In genomic region chr12:99172170-99172569, GRCm38 (mm10) we compare ENCODE assay signal across 16 mouse cellular contexts.
A peak's percentile ranks its signal among the peaks of the same experiment; 100 is the strongest.
DNase-seq lines count a peak whose midpoint lies in the region; ATAC-seq and TF ChIP-seq lines count a peak whose summit lies in the region.
"Had no signal": no experiment of that assay in that cellular context is flagged by ENCODE, and none has a peak within 500 bp of the region (broad histone marks: within the 10 kb centered on the region; RNA-seq: fewer than 3 reads in every experiment).

No protein-coding gene starts in this region.

- H3K4me1 ChIP-seq in thymus, adult 2 months (replicated peaks; ENCODE audit: control insufficient read depth, insufficient read depth, low read length), result peaks cover 5% of the 10 kb centered on the region
- no peaks in the 10 kb centered on the region for H3K4me1 ChIP-seq in stomach, postnatal 0 days (replicated peaks; ENCODE audit: control insufficient read depth, insufficient read depth)
- H3K4me1 ChIP-seq in forebrain, postnatal 0 days (ENCODE audit: insufficient read depth), result no peaks in the 10 kb centered on the region
- peaks cover 17% of the 10 kb centered on the region for H3K4me1 ChIP-seq in forebrain, embryonic 12.5 days

- TF ChIP-seq CTCF in layer of hippocampus, adult 2 months (conservative IDR thresholded peaks at IDR 0.05), result peak; percentile 43
- no peak for TF ChIP-seq CTCF in thymus, adult 2 months (IDR thresholded peaks at IDR 0.05; ENCODE audit: borderline replicate concordance, control insufficient read depth, extremely low read depth, insufficient read depth, low read length, poor library complexity)
- peak; percentile 29 for TF ChIP-seq CTCF in stomach, postnatal 0 days (IDR thresholded peaks at IDR 0.05; ENCODE audit: low read depth)
- no peak; the same call in 1 of the 2 replicates for TF ChIP-seq CTCF in forebrain, postnatal 0 days (IDR thresholded peaks at IDR 0.05; ENCODE audit: low read depth)

- no peaks in the 10 kb centered on the region for H3K9me3 ChIP-seq in stomach, postnatal 0 days (ENCODE audit: control insufficient read depth, low read length)
- H3K9me3 ChIP-seq in forebrain, postnatal 0 days (ENCODE audit: low read length), result no peaks in the 10 kb centered on the region
- 0 out of 2 replicates have a peak, but pooled peaks cover 3% of the 10 kb centered on the region for H3K9me3 ChIP-seq in forebrain, embryonic 12.5 days
- H3K9me3 ChIP-seq: midbrain, embryonic 15.5 days had no signal

- H3K36me3 ChIP-seq in thymus, adult 2 months (ENCODE audit: control insufficient read depth, insufficient read depth, low read length), result no peaks in the 10 kb centered on the region
- H3K36me3 ChIP-seq in stomach, postnatal 0 days (ENCODE audit: control insufficient read depth, insufficient read depth, low read length), result no peaks in the 10 kb centered on the region
- H3K36me3 ChIP-seq in forebrain, postnatal 0 days (ENCODE audit: insufficient read depth), result no peaks in the 10 kb centered on the region
- H3K36me3 ChIP-seq in forebrain, embryonic 12.5 days (replicated peaks), result no peaks in the 10 kb centered on the region
- H3K36me3 ChIP-seq: heart, embryonic 13.5 days; midbrain, embryonic 15.5 days had no signal

- TF ChIP-seq EP300 in stomach, postnatal 0 days (optimal IDR thresholded peaks at IDR 0.05), result no peak

- no peak overlapping the region for H3K4me3 ChIP-seq in layer of hippocampus, adult 2 months
- no peak overlapping the region for H3K4me3 ChIP-seq in thymus, adult 2 months (ENCODE audit: control insufficient read depth, insufficient read depth, low read length)
- no peak overlapping the region for H3K4me3 ChIP-seq in stomach, postnatal 0 days (ENCODE audit: low read depth, low read length)
- H3K4me3 ChIP-seq in forebrain, postnatal 0 days (ENCODE audit: low read depth, low read length), result no peak overlapping the region
- H3K4me3 ChIP-seq in forebrain, embryonic 12.5 days (replicated peaks), result no peak overlapping the region
- H3K4me3 ChIP-seq: heart, embryonic 13.5 days; midbrain, embryonic 15.5 days had no signal

- H3K27ac ChIP-seq in layer of hippocampus, adult 2 months, result no peak overlapping the region
- H3K27ac ChIP-seq in thymus, adult 2 months (ENCODE audit: control insufficient read depth, insufficient read depth, low read length), result no peak overlapping the region
- H3K27ac ChIP-seq in stomach, postnatal 0 days (replicated peaks), result no peak overlapping the region
- H3K27ac ChIP-seq in forebrain, postnatal 0 days (ENCODE audit: low read depth, low read length), result no peak overlapping the region
- H3K27ac ChIP-seq in forebrain, embryonic 12.5 days, result no peak overlapping the region
- H3K27ac ChIP-seq: heart, embryonic 13.5 days; midbrain, embryonic 15.5 days had no signal

- no peak overlapping the region for H3K9ac ChIP-seq in stomach, postnatal 0 days (ENCODE audit: low read length)
- H3K9ac ChIP-seq in forebrain, postnatal 0 days, result no peak overlapping the region
- H3K9ac ChIP-seq in forebrain, embryonic 12.5 days, result no peak overlapping the region
- H3K9ac ChIP-seq: heart, embryonic 13.5 days; midbrain, embryonic 15.5 days had no signal

- TF ChIP-seq POLR2A in thymus, adult 2 months (IDR thresholded peaks at IDR 0.05; ENCODE audit: control insufficient read depth, extremely low read depth, insufficient read depth, low read length, poor library complexity), result no peak

- no peak overlapping the region for H3K4me2 ChIP-seq in stomach, postnatal 0 days (replicated peaks; ENCODE audit: low read depth)
- no peak overlapping the region for H3K4me2 ChIP-seq in forebrain, postnatal 0 days (ENCODE audit: low read depth)
- H3K4me2 ChIP-seq in forebrain, embryonic 12.5 days, result no peak overlapping the region
- H3K4me2 ChIP-seq: heart, embryonic 13.5 days; midbrain, embryonic 15.5 days had no signal

- no peaks in the 10 kb centered on the region for H3K27me3 ChIP-seq in thymus, adult 2 months (ENCODE audit: control insufficient read depth, insufficient read depth, low read length)
- no peaks in the 10 kb centered on the region for H3K27me3 ChIP-seq in stomach, postnatal 0 days (ENCODE audit: control insufficient read depth, insufficient read depth, low read length)
- no peaks in the 10 kb centered on the region for H3K27me3 ChIP-seq in forebrain, postnatal 0 days (ENCODE audit: insufficient read depth, low read length)
- H3K27me3 ChIP-seq in forebrain, embryonic 12.5 days, result no peaks in the 10 kb centered on the region
- H3K27me3 ChIP-seq: heart, embryonic 13.5 days; midbrain, embryonic 15.5 days had no signal

- no peak for DNase-seq in layer of hippocampus, adult 2 months (ENCODE audit: low spot score in 2 of 2)
- no peak for DNase-seq in layer of hippocampus, postnatal 14 days (ENCODE audit: low spot score in 2 of 2)
- peak; percentile 31 for DNase-seq in thymus, postnatal 14 days
- DNase-seq in thymus, adult 2 months, result no peak
- peak; percentile 25 for DNase-seq in NIH3T3 (ENCODE audit: low read depth)
- no peak for DNase-seq in stomach, postnatal 0 days (ENCODE audit: low spot score)
- DNase-seq in forebrain, postnatal 0 days, result no peak
- DNase-seq: cerebellum, adult 11 months; cerebellum, postnatal 36 days; gastrocnemius, postnatal 36 days; kidney, postnatal 10 days; right cerebral cortex, postnatal 14 days had no signal

- no peak for ATAC-seq in stomach, postnatal 0 days (ENCODE audit: low FRiP score, low TSS enrichment)
- no peak for ATAC-seq in forebrain, postnatal 0 days
- no peak for ATAC-seq in forebrain, embryonic 12.5 days (ENCODE audit: low FRiP score)
- ATAC-seq: activated CD4-positive, CD25-positive, alpha-beta regulatory T cell, adult 4 months; midbrain, embryonic 15.5 days had no signal

- 87% methylated on average over 5 of the region's 5 CpGs for WGBS in thymus, adult 2 months
- 82% methylated on average over 5 of the region's 5 CpGs for WGBS in stomach, postnatal 0 days
- 84% methylated on average over 5 of the region's 5 CpGs for WGBS in forebrain, postnatal 0 days
- WGBS in forebrain, embryonic 12.5 days, result 90% methylated on average over 5 of the region's 5 CpGs

Comparison
In these comparisons a context has a peak if more than half of its experiments do, and no peak if none do; other contexts are left out.
1. DNase-seq: peak in thymus, postnatal 14 days (single experiment) and NIH3T3 (single experiment); none in layer of hippocampus, adult 2 months (0 of 2), layer of hippocampus, postnatal 14 days (0 of 2), thymus, adult 2 months (single experiment), stomach, postnatal 0 days (single experiment) and forebrain, postnatal 0 days (single experiment).
2. CTCF ChIP-seq: peak in layer of hippocampus, adult 2 months (single experiment) and stomach, postnatal 0 days (single experiment); none in thymus, adult 2 months (single experiment) and forebrain, postnatal 0 days (single experiment).